Mouse (Mus musculus) liver, adult 2 months (tissue): ENCODE data around the gene Efnb1. TPM values are rescaled to one million over a fixed set of nuclear protein-coding genes. Genes with fewer than 3 reads are reported as not detected.

Source experiments
- DNase-seq: peaks from one replicate; pipeline ENCODE4 v3.0.0-alpha.2; 2011; ENCODE audit warnings: low read depth, low spot score; ENCODE audit errors: extremely low read depth
- H3K27ac ChIP-seq: fragments of 200-500 bp; replicated peaks from 2 replicates; pipeline ENCODE4 v1.5.1; 2012; ENCODE audit warnings: low read depth, mild to moderate bottlenecking, control low read depth, inconsistent platforms, low read length; ENCODE audit not compliant: insufficient read depth
- H3K27me3 ChIP-seq: fragments of 200-500 bp; 2 replicates; pipeline ENCODE4 v1.6.1; 2012; ENCODE audit warnings: mild to moderate bottlenecking, moderate library complexity, low read length, inconsistent platforms; ENCODE audit not compliant: control insufficient read depth, insufficient read depth
- H3K36me3 ChIP-seq: fragments of 200-500 bp; 2 replicates; pipeline ENCODE4 v1.6.1; 2012; ENCODE audit warnings: low read length, inconsistent platforms; ENCODE audit not compliant: control insufficient read depth, insufficient read depth
- H3K4me1 ChIP-seq: fragments of 200-500 bp; 2 replicates; pipeline ENCODE4 v1.6.1; 2011; ENCODE audit warnings: low read length; ENCODE audit not compliant: control insufficient read depth, insufficient read depth
- H3K4me3 ChIP-seq: fragments of 200-500 bp; 2 replicates; pipeline ENCODE4 v1.5.1; 2011; ENCODE audit warnings: low read depth, mild to moderate bottlenecking, control low read depth, low read length, moderate library complexity; ENCODE audit not compliant: insufficient read depth
- H3K79me2 ChIP-seq: fragments of 200-500 bp; 2 replicates; pipeline ENCODE4 v1.6.1; 2012; ENCODE audit warnings: inconsistent platforms, mild to moderate bottlenecking, low read length, moderate library complexity; ENCODE audit not compliant: control insufficient read depth, insufficient read depth
- H3K9ac ChIP-seq: fragments of 200-500 bp; 2 replicates; pipeline ENCODE4 v1.6.1; 2012; ENCODE audit warnings: low read depth, mild to moderate bottlenecking, control low read depth, inconsistent platforms, low read length
- CTCF ChIP-seq: fragments of 200-500 bp; IDR thresholded peaks from 2 replicates; pipeline ENCODE4 v1.5.1; 2011; ENCODE audit warnings: low read depth, low read length, control low read depth
- POLR2A ChIP-seq: fragments of 200-500 bp; IDR thresholded peaks from 2 replicates; pipeline ENCODE4 v1.6.1; 2011; ENCODE audit warnings: low read length, control low read depth; ENCODE audit not compliant: insufficient read depth; ENCODE audit errors: extremely low read depth
- WGBS: fragments of 180-500 bp; shearing (Covaris S2); methylation state at CpG from one replicate; pipeline ENCODE4 v1.1.7; 2018; 5-methylcytosine and 5-hydroxymethylcytosine counted together
- polyA plus RNA-seq: library from polyadenylated mRNA; depleted of rRNA; stranded (reverse); fragments of >200 nt; gene quantifications from 2 replicates; pipeline ENCODE4 v1.2.3, GENCODE M21; 2012
- total RNA-seq: library from RNA; depleted of rRNA; stranded (reverse); fragments of >200 nt; gene quantifications from 2 replicates; pipeline ENCODE4 v1.2.3, GENCODE M21; 2014

Efnb1 gene
- total and polyA plus RNA-seq, 2 experiments, result 4.9 to 12.4 TPM

DNA sequence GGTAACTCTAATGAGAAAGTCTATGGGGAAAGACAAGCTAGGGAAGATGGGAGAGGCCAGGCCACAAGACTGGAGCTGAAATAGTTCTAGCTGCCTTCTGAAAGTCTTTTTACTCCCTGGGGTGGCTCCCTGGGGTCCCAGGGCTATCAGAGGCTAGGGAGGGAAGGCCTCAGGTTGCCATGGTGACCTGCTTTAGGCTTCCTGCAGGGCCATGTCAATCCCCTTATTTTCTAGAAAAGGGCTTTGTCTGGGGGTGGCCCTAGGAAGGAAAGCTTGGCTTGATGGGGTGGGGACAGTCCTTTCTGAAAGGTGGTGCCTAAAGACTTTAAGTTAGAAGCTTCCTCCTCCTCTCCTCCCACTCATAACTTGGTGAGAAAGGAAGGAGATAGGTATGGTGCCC, 6.0 kb downstream of the Efnb1 start:
- TF ChIP-seq POLR2A (no peak), CTCF (no peak)
- no peak for DNase-seq
- no peak overlapping the region for H3K9ac ChIP-seq

DNA sequence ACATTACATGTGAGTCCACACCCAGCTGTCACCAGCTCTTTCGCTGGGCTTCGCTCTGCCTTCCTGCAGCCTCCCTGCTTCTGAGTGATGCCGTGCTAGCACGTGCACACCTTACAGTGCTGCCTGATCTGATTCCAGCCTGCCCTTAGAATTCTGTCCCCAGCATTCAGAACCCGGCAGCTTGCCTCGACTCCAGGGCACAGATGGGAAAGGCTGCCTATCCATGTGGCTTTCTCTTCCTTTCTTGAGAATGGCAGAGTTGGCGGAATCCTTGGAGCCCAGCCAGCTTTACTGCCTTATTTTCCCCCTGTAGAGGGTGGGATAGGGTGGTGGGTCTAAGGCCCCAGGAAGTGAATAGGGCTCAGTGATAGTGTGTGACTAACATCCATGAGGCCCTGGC, 9.6 kb downstream of the Efnb1 start:
- Histone ChIP-seq H3K27me3 (no peaks in the 10 kb centered on the region), H3K4me3 (no peak overlapping the region), H3K79me2 (peaks cover 4% of the 10 kb centered on the region; the same call in 1 of the 2 replicates), H3K9ac (no peak overlapping the region), H3K36me3 (no peaks in the 10 kb centered on the region), H3K27ac (no peak overlapping the region), H3K4me1 (peaks cover 23% of the 10 kb centered on the region)
- TF ChIP-seq POLR2A (no peak), CTCF (no peak)
- 93% methylated on average over 7 of the region's 7 CpGs for WGBS
- DNase-seq, result no peak

More for the DNA sequence above, 6.0 kb downstream of the Efnb1 start:
- Histone ChIP-seq H3K36me3 (no peaks in the 10 kb centered on the region), H3K79me2 (peaks cover 26% of the 10 kb centered on the region; the same call in 1 of the 2 replicates), H3K27me3 (no peaks in the 10 kb centered on the region), H3K4me3 (no peak overlapping the region), H3K27ac (no peak overlapping the region), H3K4me1 (peaks cover 21% of the 10 kb centered on the region)

DNA sequence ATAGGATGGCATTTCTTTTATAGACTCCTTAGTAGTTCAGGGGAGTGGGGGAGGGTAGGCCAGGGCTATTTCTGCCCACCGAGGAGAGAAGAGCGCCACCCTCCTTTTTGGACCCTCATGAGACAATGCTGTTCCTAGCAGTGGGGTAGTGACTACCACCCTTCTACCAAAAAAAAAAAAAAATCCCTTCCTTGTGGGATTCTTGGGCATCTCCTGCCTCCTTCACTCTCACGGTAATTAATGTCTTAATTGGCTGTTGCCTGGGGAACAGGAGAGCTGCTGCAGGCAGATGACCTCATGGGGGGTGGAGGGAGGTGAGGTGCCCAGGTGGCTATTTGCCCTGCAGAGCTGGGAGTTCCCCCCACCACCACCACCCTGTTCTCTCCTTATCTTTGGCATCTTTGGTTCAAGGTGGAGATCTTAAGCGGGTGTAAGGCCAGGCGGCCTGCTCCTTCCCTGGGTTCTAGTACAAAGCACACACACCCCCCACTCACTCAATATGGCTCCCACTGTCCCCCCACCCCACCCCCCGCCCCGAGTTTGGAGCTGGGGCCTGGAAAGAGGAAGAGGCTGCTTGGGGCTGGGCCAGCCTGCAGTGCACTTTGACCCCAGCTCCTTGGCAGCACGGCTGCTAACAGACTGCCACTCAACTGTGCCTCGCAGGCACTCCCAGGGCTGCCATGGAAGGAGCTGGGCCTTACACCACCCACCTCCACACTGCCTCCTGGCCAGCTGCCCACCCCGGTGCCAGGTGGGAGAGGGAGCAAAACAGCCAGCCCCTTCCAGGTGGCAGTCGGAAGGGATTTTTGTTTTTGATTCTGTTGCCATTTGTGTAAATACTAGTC, 12.4 kb downstream of the Efnb1 start:
- Histone ChIP-seq H3K9ac (no peak overlapping the region), H3K27ac (peak overlapping the region; percentile 68), H3K36me3 (no peaks in the 10 kb centered on the region), H3K27me3 (no peaks in the 10 kb centered on the region), H3K4me3 (no peak overlapping the region), H3K4me1 (peaks cover 26% of the 10 kb centered on the region), H3K79me2 (no peaks in the 10 kb centered on the region)
- DNase-seq, result peak; percentile 46
- TF ChIP-seq POLR2A (no peak), CTCF (no peak)
- 45% methylated on average over 11 of the region's 11 CpGs for WGBS

DNA sequence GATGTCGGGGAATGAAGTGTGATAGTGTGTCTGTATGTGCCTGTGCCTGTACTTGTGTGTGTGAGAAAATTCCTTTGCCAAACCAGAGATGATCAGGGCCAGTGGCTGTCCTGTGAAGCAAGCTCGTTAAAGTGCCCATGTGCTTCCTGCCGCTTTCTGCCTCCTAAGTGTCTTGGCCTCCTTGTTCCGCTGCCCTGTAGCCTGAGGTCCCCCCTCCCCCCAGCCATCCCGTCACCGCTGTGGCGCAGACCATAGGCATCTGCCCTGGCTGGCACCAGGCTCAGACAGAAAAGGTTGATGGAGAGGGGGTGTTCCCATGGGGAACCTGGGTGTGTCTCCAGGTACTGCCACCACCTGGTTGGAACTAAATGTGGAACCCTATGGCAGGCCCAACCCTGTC, 13.1 kb downstream of the Efnb1 start:
- H3K27ac ChIP-seq, result peak overlapping the region; percentile 73
- no peaks in the 10 kb centered on the region for H3K79me2 ChIP-seq
- peaks cover 30% of the 10 kb centered on the region for H3K4me1 ChIP-seq
- no peak overlapping the region for H3K9ac ChIP-seq
- H3K27me3 ChIP-seq, result no peaks in the 10 kb centered on the region
- H3K36me3 ChIP-seq, result no peaks in the 10 kb centered on the region
- no peak for DNase-seq
- 78% methylated on average over 7 of the region's 7 CpGs for WGBS
- no peak for TF ChIP-seq CTCF
- no peak for TF ChIP-seq POLR2A
- H3K4me3 ChIP-seq, result no peak overlapping the region

DNA sequence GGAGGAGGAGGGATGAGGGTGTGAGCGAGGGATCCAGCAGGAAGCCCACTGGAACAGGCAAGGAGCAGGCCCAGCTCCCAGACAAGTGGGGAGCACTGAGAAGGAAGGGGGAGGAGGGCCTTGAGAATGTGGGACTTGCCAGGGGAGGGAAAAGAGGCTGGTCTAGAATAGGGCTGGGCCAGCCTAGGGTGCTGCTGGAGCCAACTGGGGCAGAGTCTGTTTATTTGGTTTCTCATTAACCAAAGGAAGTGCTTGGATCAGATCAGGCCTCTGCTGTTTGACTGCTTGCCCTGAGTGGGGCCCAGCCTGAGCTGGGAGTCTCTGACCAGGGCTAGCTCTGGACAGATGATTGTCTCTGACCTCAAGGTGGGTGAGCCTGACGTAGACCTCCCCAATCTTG, 14.0 kb downstream of the Efnb1 start:
- 7% methylated on average over 2 of the region's 2 CpGs for WGBS
- no peak for TF ChIP-seq POLR2A
- TF ChIP-seq CTCF, result no peak
- peak; percentile 86 for DNase-seq
- Histone ChIP-seq H3K79me2 (no peaks in the 10 kb centered on the region), H3K27ac (peak overlapping the region; percentile 73), H3K9ac (peak overlapping the region; percentile 28; the same call in 1 of the 2 replicates), H3K36me3 (no peaks in the 10 kb centered on the region), H3K27me3 (no peaks in the 10 kb centered on the region), H3K4me1 (peaks cover 33% of the 10 kb centered on the region), H3K4me3 (no peak overlapping the region)

DNA sequence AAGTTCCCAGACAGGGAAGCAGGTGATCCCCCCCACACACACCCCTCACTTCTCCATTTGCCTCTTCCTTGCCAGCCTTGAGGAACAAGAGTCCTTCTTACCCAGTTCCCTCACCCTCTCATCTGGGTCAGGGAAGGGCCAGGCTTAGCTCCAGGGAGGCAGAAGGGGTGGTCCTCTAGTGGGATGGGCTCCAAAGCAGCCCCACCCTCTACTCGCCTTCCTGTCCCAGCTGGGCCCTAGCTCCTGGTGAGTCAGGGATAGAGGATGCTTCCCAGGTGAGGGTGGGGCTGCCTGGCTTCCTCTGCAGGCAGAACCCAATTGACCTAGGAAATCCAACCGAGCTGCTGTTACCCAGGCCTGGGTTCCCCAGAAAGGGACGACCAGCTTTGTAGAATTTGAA, 14.8 kb downstream of the Efnb1 start:
- Histone ChIP-seq H3K79me2 (no peaks in the 10 kb centered on the region), H3K36me3 (no peaks in the 10 kb centered on the region), H3K27ac (peak overlapping the region; percentile 68), H3K9ac (no peak overlapping the region), H3K4me3 (no peak overlapping the region), H3K4me1 (peaks cover 35% of the 10 kb centered on the region), H3K27me3 (no peaks in the 10 kb centered on the region)
- 57% methylated on average over 3 of the region's 3 CpGs for WGBS
- TF ChIP-seq CTCF (no peak), POLR2A (no peak)
- DNase-seq, result no peak
